Mouse (Mus musculus) right cerebral cortex, adult 18-20 months (tissue): Measurements from ENCODE around the gene Nup210l.
"Not testable (repeated sequence)": the region's sequence is repeated elsewhere in the genome, so short reads cannot be mapped to it uniquely, and the experiment has no call there.

Source experiments
- DNase-seq: peaks from one replicate; pipeline ENCODE4 v3.0.0; 2022; ENCODE audit warnings: mixed read lengths

The Nup210l gene

GRCm38 (mm10) chr3:90231075-90231474 lies 127.1 kb downstream of the Nup210l start:
- DNase-seq, result no peak

- peak; percentile 97 for DNase-seq
These were observed 127.8 kb downstream of the Nup210l start, which contains the start of gene Jtb for GRCm38 (mm10) chr3:90231507-90232333. Gene Jtb (plus strand): TSS chr3:90231597.

DNA sequence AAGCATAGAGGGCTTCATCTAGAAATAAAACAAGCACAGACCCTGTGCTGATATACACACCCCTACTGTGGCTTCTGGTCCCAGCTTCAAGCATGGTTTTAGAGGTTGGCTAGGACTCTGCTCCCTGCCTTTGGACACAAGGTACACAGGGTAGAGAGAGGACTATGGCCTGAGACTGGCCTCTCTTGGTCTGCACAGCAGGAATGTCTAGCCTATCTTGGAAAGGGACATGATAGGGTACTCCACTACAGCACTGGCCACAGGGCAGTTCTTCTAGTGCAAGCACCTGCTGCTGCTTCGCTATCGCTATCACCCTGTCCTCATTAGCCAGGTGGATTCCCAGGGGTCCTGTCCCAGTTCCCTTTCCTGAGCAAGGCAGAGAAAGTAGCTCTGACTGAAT lies 137.3 kb downstream of the Nup210l start:
- DNase-seq, result no peak

- no peak for DNase-seq
These were observed 137.9 kb downstream of the Nup210l start for GRCm38 (mm10) chr3:90241669-90242358.

DNA sequence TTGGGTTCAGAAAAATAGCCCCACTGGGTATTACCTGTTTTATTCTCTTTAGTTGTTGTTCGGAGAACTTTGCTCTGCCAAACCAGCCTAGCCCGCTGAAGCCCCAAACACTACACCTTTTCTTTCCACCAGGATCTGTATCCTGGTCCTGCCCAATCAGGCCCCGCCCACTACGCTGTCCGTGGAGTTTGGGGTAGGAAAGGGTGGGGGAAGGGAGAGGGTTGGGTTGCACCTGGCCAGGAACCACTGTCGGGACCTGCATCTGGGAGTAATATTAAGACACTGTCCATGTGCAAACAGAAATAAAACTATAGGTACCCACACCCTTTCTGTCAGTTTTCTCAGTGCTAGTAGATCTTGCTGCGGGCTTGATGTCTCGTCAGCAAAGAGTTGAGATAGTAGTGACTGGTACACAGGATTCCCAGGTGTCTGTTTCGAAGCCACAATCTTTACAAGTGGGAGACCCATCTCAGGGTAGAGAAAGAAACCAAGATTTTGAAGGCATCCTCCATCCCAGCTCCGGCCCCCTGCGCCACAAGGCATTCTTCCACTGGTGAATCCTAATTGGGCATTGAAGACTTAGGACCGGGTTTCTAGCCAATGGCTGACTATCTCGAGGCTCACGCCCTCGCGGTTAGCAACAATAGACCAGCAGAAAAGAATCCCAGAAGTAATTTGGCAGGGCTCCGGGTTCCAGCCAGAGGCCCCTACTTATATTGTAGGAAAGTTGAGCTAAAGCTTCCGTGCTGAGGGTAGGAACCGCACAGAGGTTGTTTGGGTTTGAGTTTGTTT lies 139.2 kb downstream of the Nup210l start, which contains the start of gene Creb3l4:
TSS of gene Creb3l4 (minus strand) at position 529 of the 792 bp plus-strand sequence.
- no peak for DNase-seq

- DNase-seq, result no peak
These were observed 141.5 kb downstream of the Nup210l start for GRCm38 (mm10) chr3:90245406-90245805.

- DNase-seq, result no peak
These were observed 143.7 kb downstream of the Nup210l start for GRCm38 (mm10) chr3:90247630-90247959.

GRCm38 (mm10) chr3:90247960-90248745 lies 144.2 kb downstream of the Nup210l start, which contains the start of gene Slc39a1:
Gene Slc39a1 (plus strand): TSS chr3:90248172.
- DNase-seq, result peak; percentile 93

GRCm38 (mm10) chr3:90248746-90249100 lies 144.8 kb downstream of the Nup210l start:
- DNase-seq, result no peak

DNA sequence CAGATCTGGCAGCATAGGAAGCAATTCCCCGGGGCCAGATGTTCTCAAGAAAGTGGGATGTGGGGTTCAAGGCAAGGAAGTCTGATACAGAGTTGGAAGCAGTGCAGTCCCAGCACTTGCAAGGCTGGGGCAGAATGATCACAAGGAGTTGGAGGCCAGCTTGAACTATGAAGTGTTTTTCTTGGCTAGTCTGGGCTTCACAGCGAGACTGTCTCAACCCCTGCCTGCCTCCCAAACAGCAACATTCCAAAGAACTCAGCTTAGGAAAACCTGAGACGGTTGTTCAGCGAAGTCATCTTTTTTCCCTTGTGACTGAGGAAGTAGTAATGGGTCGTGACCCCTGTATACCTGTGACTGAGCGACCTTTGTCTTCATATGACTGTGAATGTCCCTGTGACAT lies 146.9 kb downstream of the Nup210l start:
- DNase-seq, result no peak

DNA sequence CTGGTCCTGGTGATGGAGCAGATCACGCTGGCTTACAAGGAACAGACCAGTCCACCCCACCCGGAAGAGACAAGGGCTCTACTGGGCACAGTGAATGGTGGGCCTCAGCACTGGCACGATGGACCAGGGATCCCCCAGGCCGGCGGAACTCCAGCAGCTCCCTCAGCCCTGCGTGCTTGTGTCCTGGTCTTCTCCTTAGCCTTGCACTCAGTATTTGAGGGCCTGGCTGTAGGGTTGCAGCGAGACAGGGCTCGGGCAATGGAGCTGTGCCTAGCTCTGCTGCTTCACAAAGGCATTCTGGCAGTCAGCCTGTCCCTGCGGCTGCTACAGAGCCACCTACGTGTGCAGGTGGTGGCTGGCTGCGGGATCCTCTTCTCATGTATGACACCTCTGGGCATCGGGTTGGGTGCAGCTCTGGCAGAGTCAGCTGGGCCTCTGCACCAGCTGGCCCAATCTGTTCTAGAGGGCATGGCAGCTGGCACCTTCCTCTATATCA lies 147.8 kb downstream of the Nup210l start:
- DNase-seq, result not testable (repeated sequence)

- not testable (repeated sequence) for DNase-seq
These were observed 148.7 kb downstream of the Nup210l start for GRCm38 (mm10) chr3:90252659-90253058.

DNA sequence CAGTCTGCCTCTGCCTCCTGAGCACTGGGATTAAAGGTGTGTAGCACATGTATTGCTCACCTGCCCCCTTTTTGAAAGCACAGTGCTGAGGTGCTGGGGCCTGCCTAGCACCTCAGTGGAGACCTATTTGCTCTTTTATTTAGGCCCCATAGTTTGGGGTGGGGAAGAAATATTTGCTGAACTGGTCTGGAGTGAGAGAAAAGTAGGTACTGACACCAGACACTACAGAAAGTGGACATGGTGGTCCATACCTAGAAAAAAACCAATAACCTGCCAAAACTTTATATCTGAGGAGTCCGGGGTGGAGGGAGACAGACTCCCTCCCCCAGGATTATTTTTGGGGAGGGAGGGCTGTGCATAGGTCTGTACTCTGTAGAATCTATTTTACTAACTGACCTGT lies 149.2 kb downstream of the Nup210l start:
- not testable (repeated sequence) for DNase-seq

GRCm38 (mm10) chr3:90253653-90254418 lies 149.9 kb downstream of the Nup210l start, which contains the start of gene Crtc2:
Gene Crtc2 (plus strand): TSS chr3:90254163.
- peak; percentile 99 for DNase-seq

DNA sequence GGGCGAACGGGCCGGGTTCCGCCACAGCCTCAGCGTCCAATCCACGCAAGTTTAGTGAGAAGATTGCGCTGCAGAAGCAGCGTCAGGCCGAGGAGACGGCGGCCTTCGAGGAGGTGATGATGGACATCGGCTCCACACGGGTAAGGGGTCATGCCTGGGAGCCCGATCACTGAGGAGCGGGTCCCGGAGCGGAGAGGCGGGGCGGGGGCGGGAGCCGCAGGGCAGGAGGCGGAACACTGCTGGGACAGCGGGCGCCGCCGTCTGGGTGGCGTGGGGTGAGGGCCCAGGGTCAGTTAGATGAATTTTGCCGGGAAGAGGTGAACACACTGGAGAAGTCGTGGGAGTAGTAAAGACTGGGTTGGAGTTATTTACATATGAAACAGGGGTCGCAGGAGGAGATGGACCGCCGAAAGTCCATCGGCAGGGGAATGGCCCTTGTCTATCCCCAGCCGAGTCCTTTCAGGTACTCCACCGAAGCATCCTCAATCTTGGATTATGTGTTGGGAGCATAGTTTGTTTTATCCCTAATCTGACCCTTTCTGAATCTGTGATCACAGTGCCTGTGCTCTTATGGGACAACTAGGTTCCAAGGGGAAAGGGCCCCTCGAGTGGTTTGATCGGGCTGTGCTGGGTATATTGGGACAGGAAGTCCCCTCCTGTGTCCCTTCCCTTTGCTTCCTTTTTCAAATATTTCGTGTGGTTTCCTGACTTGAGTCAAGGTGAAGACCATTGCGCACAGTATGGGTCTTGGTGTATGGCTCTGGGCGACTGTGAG lies 150.7 kb downstream of the Nup210l start:
- DNase-seq, result no peak

DNA sequence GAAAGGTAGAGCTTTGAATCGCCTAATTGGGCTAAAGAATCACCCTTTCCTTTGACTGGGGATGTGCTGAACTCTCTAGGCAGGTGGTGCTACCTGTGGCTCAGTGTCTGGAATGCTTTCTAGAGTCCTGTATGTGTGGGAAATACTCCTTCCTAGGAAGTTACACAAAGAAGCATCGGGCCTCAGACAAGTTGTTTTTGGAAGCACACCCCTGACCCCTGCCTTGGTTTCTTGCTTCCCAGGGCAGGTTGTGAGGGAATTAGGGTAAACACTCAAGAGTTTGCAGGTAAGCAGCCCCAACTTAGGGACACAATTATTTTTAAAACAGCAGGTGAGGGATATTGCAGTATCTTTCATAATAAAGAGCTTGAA lies 151.2 kb downstream of the Nup210l start:
- DNase-seq, result no peak

GRCm38 (mm10) chr3:90255784-90256353 lies 151.9 kb downstream of the Nup210l start:
- no peak for DNase-seq

DNA sequence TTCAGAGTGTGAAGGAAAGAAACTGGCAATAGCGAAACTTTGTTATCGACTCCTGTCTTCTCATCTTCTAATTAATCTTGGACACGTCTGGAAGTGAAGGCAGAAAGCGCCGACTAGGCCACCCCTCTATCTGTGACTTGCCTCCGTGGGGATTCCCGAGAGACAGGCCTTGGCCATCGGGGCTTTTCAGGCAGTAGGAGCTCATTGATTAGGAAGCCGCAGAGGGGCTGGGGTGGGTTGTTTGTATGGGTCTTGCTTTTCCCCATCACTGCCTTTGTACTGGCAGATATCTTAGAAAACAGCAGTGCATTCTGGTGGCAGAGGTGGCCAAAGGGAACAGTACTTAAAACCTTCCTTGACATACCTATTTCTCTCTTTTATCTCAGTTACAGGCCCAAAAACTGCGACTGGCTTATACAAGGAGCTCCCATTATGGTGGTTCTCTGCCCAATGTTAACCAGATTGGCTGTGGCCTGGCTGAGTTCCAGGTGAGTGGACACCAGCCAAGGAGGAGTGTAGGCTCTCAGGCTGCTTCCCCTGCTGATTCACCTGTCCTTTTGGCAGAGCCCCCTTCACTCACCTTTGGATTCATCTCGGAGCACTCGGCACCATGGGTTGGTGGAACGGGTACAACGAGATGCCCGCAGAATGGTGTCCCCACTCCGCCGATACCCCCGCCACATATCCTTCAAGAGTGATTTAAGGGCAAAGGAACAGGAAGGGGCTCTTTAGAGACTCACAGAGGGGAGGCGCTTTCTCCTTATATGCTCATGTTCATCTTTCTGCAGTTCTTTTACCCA lies 153.0 kb downstream of the Nup210l start:
- no peak for DNase-seq

DNA sequence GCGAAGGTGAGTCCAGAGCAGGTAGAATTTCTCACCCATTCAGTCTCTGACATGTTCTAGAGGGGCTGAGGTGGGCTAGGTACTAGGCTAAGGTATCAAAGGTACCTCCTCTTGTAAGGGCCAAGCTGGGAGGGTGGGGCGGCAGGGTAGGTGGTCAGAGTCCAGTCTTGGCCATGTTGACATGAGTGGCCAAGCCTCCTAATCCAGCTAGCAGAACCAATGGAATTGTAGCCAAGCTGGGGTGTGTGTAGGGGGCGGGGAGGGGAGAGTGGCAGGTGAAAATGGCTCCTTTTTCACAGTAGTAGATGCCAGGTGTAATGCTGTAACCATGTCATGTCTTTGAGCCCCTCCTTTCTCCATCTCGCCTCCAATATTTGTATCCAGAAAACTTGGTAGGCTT lies 154.6 kb downstream of the Nup210l start:
- DNase-seq, result no peak
